Mouse (Mus musculus) cerebellum, adult 2 months (tissue): ENCODE results near the gene Ankfy1. TPM values are rescaled to one million over a fixed set of nuclear protein-coding genes. Genes with fewer than 3 reads are reported as not detected.

ENCODE experiments used
- DNase-seq, 2 experiments: peaks; one replicate each; pipeline ENCODE4 v3.0.0; 2021
- H3K27ac ChIP-seq: fragments of 200-500 bp; 2 replicates; pipeline ENCODE4 v1.5.1; 2012; ENCODE audit warnings: low read length, control low read depth, inconsistent platforms; ENCODE audit not compliant: insufficient read depth
- H3K27me3 ChIP-seq: fragments of 200-500 bp; 2 replicates; pipeline ENCODE4 v1.6.1; 2012; ENCODE audit warnings: inconsistent platforms, mild to moderate bottlenecking, low read length, moderate library complexity; ENCODE audit not compliant: control insufficient read depth, insufficient read depth
- H3K4me1 ChIP-seq: fragments of 200-500 bp; 2 replicates; pipeline ENCODE4 v1.6.1; 2011; ENCODE audit warnings: low read length; ENCODE audit not compliant: control insufficient read depth, insufficient read depth
- H3K4me3 ChIP-seq: fragments of 200-500 bp; replicated peaks from 2 replicates; pipeline ENCODE3; 2011; ENCODE audit warnings: mild to moderate bottlenecking, low read depth, low read length, control low read depth; ENCODE audit not compliant: insufficient read depth
- CTCF ChIP-seq: fragments of 200-500 bp; IDR thresholded peaks from 2 replicates; pipeline ENCODE4 v1.5.1; 2011; ENCODE audit warnings: low read depth, mild to moderate bottlenecking, control low read depth, low read length, moderate library complexity, borderline replicate concordance; ENCODE audit not compliant: insufficient read depth
- POLR2A ChIP-seq: fragments of 200-500 bp; IDR thresholded peaks from 2 replicates; pipeline ENCODE4 v1.6.1; 2011; ENCODE audit warnings: low read length, control low read depth, borderline replicate concordance; ENCODE audit not compliant: insufficient read depth
- WGBS: fragments of 180-500 bp; shearing (Covaris S2); methylation state at CpG from one replicate; pipeline ENCODE4 v1.1.7; 2018; 5-methylcytosine and 5-hydroxymethylcytosine counted together
- polyA plus RNA-seq: library from polyadenylated mRNA; depleted of rRNA; stranded (reverse); fragments of >200 nt; gene quantifications from 2 replicates; pipeline ENCODE4 v1.2.3, GENCODE M21; 2012

The Ankfy1 gene
- polyA plus RNA-seq, 1 experiment: 26.9 TPM

- Histone ChIP-seq H3K4me3 (no peak overlapping the region), H3K27me3 (no peaks in the 10 kb centered on the region), H3K27ac (no peak overlapping the region), H3K4me1 (no peaks in the 10 kb centered on the region)
- no peak for DNase-seq
- WGBS: 89% methylated on average over 6 of the region's 6 CpGs
- no peak for TF ChIP-seq CTCF
- TF ChIP-seq POLR2A: no peak
These were observed 18.4 kb upstream of the Ankfy1 start for GRCm38 (mm10) chr11:72671294-72671988.

GRCm38 (mm10) chr11:72672438-72672837 lies 17.4 kb upstream of the Ankfy1 start:
- no peak for DNase-seq
- no peaks in the 10 kb centered on the region for H3K4me1 ChIP-seq
- no peak overlapping the region for H3K4me3 ChIP-seq
- 92% methylated on average over 1 of the region's 1 CpGs for WGBS
- H3K27ac ChIP-seq: no peak overlapping the region
- H3K27me3 ChIP-seq: no peaks in the 10 kb centered on the region
- TF ChIP-seq POLR2A (no peak), CTCF (no peak)

- H3K27ac ChIP-seq: no peak overlapping the region
- H3K4me1 ChIP-seq: no peaks in the 10 kb centered on the region
- WGBS: 83% methylated on average over 2 of the region's 2 CpGs
- H3K27me3 ChIP-seq: no peaks in the 10 kb centered on the region
- no peak for DNase-seq
- TF ChIP-seq CTCF (no peak), POLR2A (no peak)
- no peak overlapping the region for H3K4me3 ChIP-seq
These were observed 14.5 kb upstream of the Ankfy1 start for GRCm38 (mm10) chr11:72675280-72675679.

- Histone ChIP-seq H3K27ac (no peak overlapping the region), H3K4me1 (no peaks in the 10 kb centered on the region), H3K4me3 (no peak overlapping the region), H3K27me3 (no peaks in the 10 kb centered on the region)
- no peak for TF ChIP-seq CTCF
- no peak for TF ChIP-seq POLR2A
- DNase-seq: no peak
These were observed 9.1 kb upstream of the Ankfy1 start for GRCm38 (mm10) chr11:72680726-72681125.

DNA sequence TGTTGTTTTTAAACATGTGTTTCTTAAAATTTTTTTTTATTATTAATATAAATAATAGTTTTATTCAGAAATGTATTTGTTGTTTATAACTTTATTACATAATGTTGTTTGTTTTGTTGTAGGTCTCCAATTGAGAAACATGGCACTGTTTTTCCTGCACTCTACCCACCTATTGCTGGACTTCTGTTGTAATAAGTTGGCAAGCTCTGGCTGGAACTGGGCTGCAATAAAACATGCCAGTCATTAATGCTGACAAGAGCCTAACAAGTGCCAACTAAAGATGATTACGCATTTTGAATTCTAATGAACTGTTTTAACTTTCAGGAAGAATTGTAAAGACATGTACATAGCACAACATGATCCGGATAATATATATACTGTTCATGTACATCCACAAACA lies 6.4 kb upstream of the Ankfy1 start:
- no peak for TF ChIP-seq POLR2A
- TF ChIP-seq CTCF: no peak
- H3K27me3 ChIP-seq: no peaks in the 10 kb centered on the region
- 78% methylated on average over 2 of the region's 2 CpGs for WGBS
- H3K4me1 ChIP-seq: no peaks in the 10 kb centered on the region
- H3K4me3 ChIP-seq: no peak overlapping the region
- no peak for DNase-seq
- no peak overlapping the region for H3K27ac ChIP-seq

GRCm38 (mm10) chr11:72686697-72687096 lies 3.1 kb upstream of the Ankfy1 start:
- no peaks in the 10 kb centered on the region for H3K27me3 ChIP-seq
- TF ChIP-seq POLR2A (no peak), CTCF (no peak)
- H3K4me1 ChIP-seq: peaks cover 6% of the 10 kb centered on the region
- H3K27ac ChIP-seq: no peak overlapping the region
- no peak for DNase-seq
- no peak overlapping the region for H3K4me3 ChIP-seq

DNA sequence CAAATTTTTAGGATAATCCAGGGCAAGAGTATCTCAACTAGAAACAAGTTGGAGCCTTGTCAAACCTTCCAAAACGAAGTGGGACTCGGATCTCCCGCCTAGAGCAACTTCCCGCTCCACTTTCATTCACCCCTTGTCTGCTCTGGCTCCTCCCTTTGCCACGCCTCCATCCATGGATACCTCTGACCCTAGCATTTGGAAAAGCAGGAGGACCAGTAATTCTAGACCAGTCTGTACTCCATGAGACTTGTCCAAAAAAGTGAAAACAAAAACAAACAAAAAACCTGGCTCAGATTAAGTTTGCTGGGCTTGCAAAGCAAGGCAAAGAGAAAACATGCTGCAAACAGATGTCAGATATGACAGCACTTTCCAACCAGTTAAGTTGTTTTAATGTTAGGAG lies 1.6 kb upstream of the Ankfy1 start:
- no peak for DNase-seq
- H3K4me1 ChIP-seq: peaks cover 6% of the 10 kb centered on the region
- 13% methylated on average over 5 of the region's 5 CpGs for WGBS
- no peak overlapping the region for H3K27ac ChIP-seq
- H3K27me3 ChIP-seq: no peaks in the 10 kb centered on the region
- TF ChIP-seq CTCF: no peak
- TF ChIP-seq POLR2A: no peak
- H3K4me3 ChIP-seq: no peak overlapping the region

DNA sequence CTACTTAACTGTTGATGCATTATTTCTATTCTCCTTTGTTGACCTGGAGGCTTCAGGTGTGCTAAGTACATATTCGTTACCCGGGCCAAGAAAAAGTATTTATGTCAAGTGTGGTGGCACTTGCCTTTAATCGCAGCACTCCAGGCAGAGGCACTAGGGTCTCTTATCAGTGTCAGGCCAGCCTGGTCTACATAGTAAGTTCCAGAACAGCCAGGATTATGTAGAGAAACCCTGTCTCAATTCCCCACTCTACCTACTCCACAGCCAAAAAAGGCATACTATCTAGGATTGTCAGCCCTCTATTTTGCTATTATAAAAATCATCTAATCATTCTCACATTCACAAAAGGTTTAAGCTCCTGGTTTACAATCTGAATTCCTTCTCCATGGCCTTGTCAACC lies 691 bp upstream of the Ankfy1 start:
- H3K4me1 ChIP-seq: peaks cover 6% of the 10 kb centered on the region
- no peaks in the 10 kb centered on the region for H3K27me3 ChIP-seq
- no peak overlapping the region for H3K4me3 ChIP-seq
- no peak overlapping the region for H3K27ac ChIP-seq
- no peak for DNase-seq
- TF ChIP-seq POLR2A: no peak
- TF ChIP-seq CTCF: no peak
- WGBS: 78% methylated on average over 3 of the region's 3 CpGs
